Mouse (Mus musculus) neutrophil, adult 5-6 weeks (primary cell): ENCODE measurements around the gene Bora. TPM values are rescaled to one million over a fixed set of nuclear protein-coding genes. Genes with fewer than 3 reads are reported as not detected.

Source experiments
- total RNA-seq: library from RNA; stranded (forward); fragments of 200-1000 nt; gene quantifications from 2 replicates; pipeline ENCODE4 v1.2.3, GENCODE M21; 2017

Bora gene
- total RNA-seq, 1 experiment from 2014 or later: 13.6 TPM

Other genes starting within 250 kb of the Bora start
- gene Rpl36a-ps1, start 51.9 kb upstream of the Bora start, total RNA-seq: 1.6 and 5.2 TPM in 2 replicates
- 25.6 and 26.5 TPM in 2 replicates for gene Mzt1, start 88 bp upstream of the Bora start, total RNA-seq
- gene Pibf1, start 53.2 kb downstream of the Bora start, total RNA-seq: 45.7 and 51.4 TPM in 2 replicates
- 24.8 and 30.4 TPM in 2 replicates for gene Dis3, start 53.5 kb downstream of the Bora start, total RNA-seq